Mouse (Mus musculus) kidney, embryonic 14.5 days (tissue): ENCODE measurements around the gene Ss18l1. TPM values are rescaled to one million over a fixed set of nuclear protein-coding genes. Genes with fewer than 3 reads are reported as not detected.

Experiments
- ATAC-seq: fragments of 200-750 bp; cut with Nextera tagmentation; 2 replicates; pipeline ENCODE4 v1.8.0; 2017; ENCODE audit warnings: moderate number of reproducible peaks, mild to moderate bottlenecking, moderate TSS enrichment, moderate library complexity; ENCODE audit not compliant: low FRiP score, low TSS enrichment
- H3K27ac ChIP-seq: fragments of 300-500 bp; sonication (generic); 2 replicates; pipeline ENCODE4 v1.5.1; 2014; ENCODE audit warnings: low read depth, mild to moderate bottlenecking, low read length, moderate library complexity, mixed read lengths
- H3K27me3 ChIP-seq: fragments of 300-500 bp; sonication (generic); 2 replicates; pipeline ENCODE4 v1.6.1; 2014; ENCODE audit warnings: mild to moderate bottlenecking, low read length; ENCODE audit not compliant: control insufficient read depth, insufficient read depth
- H3K36me3 ChIP-seq: fragments of 300-500 bp; sonication (generic); 2 replicates; pipeline ENCODE4 v1.6.1; 2014; ENCODE audit warnings: low read length, mixed read lengths; ENCODE audit not compliant: control insufficient read depth, insufficient read depth
- H3K4me1 ChIP-seq: fragments of 300-500 bp; sonication (generic); 2 replicates; pipeline ENCODE4 v1.6.1; 2014; ENCODE audit warnings: low read length, mixed read lengths; ENCODE audit not compliant: control insufficient read depth, insufficient read depth
- H3K4me2 ChIP-seq: fragments of 300-500 bp; sonication (generic); replicated peaks from 2 replicates; pipeline ENCODE4 v1.6.1; 2014; ENCODE audit warnings: low read depth, mild to moderate bottlenecking, low read length
- H3K4me3 ChIP-seq: fragments of 300-500 bp; sonication (generic); 2 replicates; pipeline ENCODE4 v1.5.1; 2014; ENCODE audit warnings: mild to moderate bottlenecking, low read length
- H3K9ac ChIP-seq: fragments of 300-500 bp; sonication (generic); 2 replicates; pipeline ENCODE4 v1.6.1; 2014; ENCODE audit warnings: low read depth, mild to moderate bottlenecking, low read length, moderate library complexity
- H3K9me3 ChIP-seq: fragments of 300-500 bp; sonication (generic); 2 replicates; pipeline ENCODE4 v1.6.1; 2016; ENCODE audit warnings: low read length; ENCODE audit not compliant: control insufficient read depth
- WGBS: fragments of 180-500 bp; shearing (Covaris S2); extraction: QIAGEN DNeasy Blood & Tissue Kit; methylation state at CpG from one replicate; pipeline ENCODE4 v1.1.7; 2014; 5-methylcytosine and 5-hydroxymethylcytosine counted together
- polyA plus RNA-seq: library from polyadenylated mRNA; unstranded; fragments of >200 nt; fragmentation: Nextera tagmentation; extraction: Ambion mirVana; gene quantifications from 2 replicates; pipeline ENCODE4 v1.2.1, GENCODE M21; 2014

Gene Ss18l1
- polyA plus RNA-seq, 1 experiment from 2014 or later, result 6.9 TPM

GRCm38 (mm10) chr2:180072886-180073285, 30.6 kb downstream of the Ss18l1 start:
- Histone ChIP-seq H3K27ac (no peak overlapping the region), H3K4me2 (no peak overlapping the region), H3K27me3 (no peaks in the 10 kb centered on the region), H3K4me3 (no peak overlapping the region), H3K4me1 (peaks cover 7% of the 10 kb centered on the region), H3K36me3 (peaks cover 14% of the 10 kb centered on the region; the same call in 1 of the 2 replicates), H3K9me3 (no peaks in the 10 kb centered on the region), H3K9ac (no peak overlapping the region)
- ATAC-seq, result no peak
- 94% methylated on average over 7 of the region's 7 CpGs for WGBS

DNA sequence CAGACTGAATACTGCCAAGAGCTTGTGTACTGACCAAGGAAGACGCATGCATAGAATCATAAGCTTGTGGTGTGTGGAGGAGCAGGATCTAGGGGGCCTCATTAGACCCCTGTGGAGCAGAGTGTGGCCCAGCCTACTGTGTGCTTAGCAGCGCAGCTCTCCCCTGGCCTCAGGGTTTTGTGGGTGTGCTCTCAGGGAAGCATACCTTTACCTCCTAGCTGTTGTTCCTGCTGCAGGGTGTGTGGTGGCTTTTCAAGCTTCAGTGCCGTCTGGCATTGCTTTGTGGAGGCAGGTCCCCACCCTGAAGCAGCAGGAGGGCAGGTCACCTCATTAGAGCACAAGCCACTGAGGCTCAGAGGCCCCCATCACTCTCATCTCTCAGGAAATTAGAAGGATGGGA, 35.3 kb downstream of the Ss18l1 start:
- no peak overlapping the region for H3K9ac ChIP-seq
- no peak overlapping the region for H3K4me2 ChIP-seq
- no peak overlapping the region for H3K4me3 ChIP-seq
- WGBS, result 70% methylated on average over 3 of the region's 3 CpGs
- peaks cover 18% of the 10 kb centered on the region; the same call in 1 of the 2 replicates for H3K36me3 ChIP-seq
- no peaks in the 10 kb centered on the region for H3K9me3 ChIP-seq
- H3K4me1 ChIP-seq, result no peaks in the 10 kb centered on the region
- H3K27me3 ChIP-seq, result no peaks in the 10 kb centered on the region
- H3K27ac ChIP-seq, result no peak overlapping the region
- no peak for ATAC-seq

DNA sequence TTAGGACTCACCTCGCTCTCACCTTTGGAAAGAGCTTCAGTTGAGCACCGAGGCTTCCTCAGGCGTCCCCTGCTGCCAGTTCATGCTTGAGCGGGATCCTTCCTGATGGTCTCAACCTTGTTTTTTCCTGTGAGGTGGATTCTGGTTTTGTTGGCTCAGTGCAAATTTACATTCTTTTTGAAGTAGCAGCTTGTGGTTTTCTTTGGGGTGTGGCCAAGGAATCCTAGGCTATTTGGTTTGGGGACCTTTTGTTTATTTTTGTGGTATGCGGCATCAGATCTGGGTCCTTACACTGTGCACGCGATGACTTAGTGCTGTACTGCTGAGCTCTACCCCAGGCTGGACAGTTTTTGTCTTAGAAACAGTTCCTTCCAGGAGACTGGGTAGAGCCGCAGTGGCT, 38.4 kb downstream of the Ss18l1 start:
- no peak overlapping the region for H3K4me2 ChIP-seq
- H3K9ac ChIP-seq, result no peak overlapping the region
- no peaks in the 10 kb centered on the region for H3K9me3 ChIP-seq
- peaks cover 19% of the 10 kb centered on the region for H3K36me3 ChIP-seq
- H3K27me3 ChIP-seq, result no peaks in the 10 kb centered on the region
- 86% methylated on average over 8 of the region's 8 CpGs for WGBS
- H3K27ac ChIP-seq, result no peak overlapping the region
- H3K4me1 ChIP-seq, result 0 out of 2 replicates have a peak, but pooled peaks cover 6% of the 10 kb centered on the region
- no peak for ATAC-seq
- no peak overlapping the region for H3K4me3 ChIP-seq

DNA sequence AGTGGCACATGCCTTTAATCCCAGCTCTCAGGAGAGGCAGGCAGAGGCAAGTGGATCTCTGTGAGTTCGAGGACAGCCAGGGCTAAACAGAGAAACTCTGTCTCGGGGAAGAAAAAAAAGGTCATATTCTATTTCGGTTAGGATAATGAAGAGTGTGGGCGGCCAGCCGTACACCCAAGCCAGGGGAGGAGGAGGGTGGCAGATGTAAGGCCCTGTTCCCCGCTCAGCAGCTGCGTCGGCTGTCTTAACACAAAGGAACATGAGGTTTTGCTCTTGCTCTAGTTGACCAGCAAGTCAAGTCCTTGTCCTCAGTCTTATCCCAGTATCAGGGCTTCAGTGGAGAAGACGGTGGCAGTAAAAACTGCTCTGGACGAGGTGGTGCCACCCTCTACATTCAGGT, 40.8 kb downstream of the Ss18l1 start:
- ATAC-seq, result no peak
- H3K27ac ChIP-seq, result no peak overlapping the region
- H3K9ac ChIP-seq, result no peak overlapping the region
- H3K36me3 ChIP-seq, result peaks cover 11% of the 10 kb centered on the region
- H3K4me1 ChIP-seq, result 0 out of 2 replicates have a peak, but pooled peaks cover 13% of the 10 kb centered on the region
- 70% methylated on average over 10 of the region's 10 CpGs for WGBS
- H3K4me3 ChIP-seq, result no peak overlapping the region
- H3K9me3 ChIP-seq, result no peaks in the 10 kb centered on the region
- H3K27me3 ChIP-seq, result no peaks in the 10 kb centered on the region
- H3K4me2 ChIP-seq, result no peak overlapping the region

GRCm38 (mm10) chr2:180084565-180084964, 42.3 kb downstream of the Ss18l1 start:
- Histone ChIP-seq H3K4me2 (no peak overlapping the region), H3K36me3 (peaks cover 4% of the 10 kb centered on the region), H3K9ac (no peak overlapping the region), H3K27ac (no peak overlapping the region), H3K9me3 (no peaks in the 10 kb centered on the region), H3K27me3 (no peaks in the 10 kb centered on the region), H3K4me3 (no peak overlapping the region), H3K4me1 (0 out of 2 replicates have a peak, but pooled peaks cover 13% of the 10 kb centered on the region)
- ATAC-seq, result no peak
- 17% methylated on average over 3 of the region's 3 CpGs for WGBS

- Histone ChIP-seq H3K9me3 (no peaks in the 10 kb centered on the region), H3K4me3 (no peak overlapping the region), H3K27ac (no peak overlapping the region), H3K9ac (no peak overlapping the region), H3K36me3 (peaks cover 4% of the 10 kb centered on the region), H3K4me2 (no peak overlapping the region), H3K27me3 (no peaks in the 10 kb centered on the region), H3K4me1 (0 out of 2 replicates have a peak, but pooled peaks cover 13% of the 10 kb centered on the region)
- no peak for ATAC-seq
- WGBS, result 47% methylated on average over 16 of the region's 16 CpGs
These were observed 43.8 kb downstream of the Ss18l1 start for GRCm38 (mm10) chr2:180085926-180086636.

DNA sequence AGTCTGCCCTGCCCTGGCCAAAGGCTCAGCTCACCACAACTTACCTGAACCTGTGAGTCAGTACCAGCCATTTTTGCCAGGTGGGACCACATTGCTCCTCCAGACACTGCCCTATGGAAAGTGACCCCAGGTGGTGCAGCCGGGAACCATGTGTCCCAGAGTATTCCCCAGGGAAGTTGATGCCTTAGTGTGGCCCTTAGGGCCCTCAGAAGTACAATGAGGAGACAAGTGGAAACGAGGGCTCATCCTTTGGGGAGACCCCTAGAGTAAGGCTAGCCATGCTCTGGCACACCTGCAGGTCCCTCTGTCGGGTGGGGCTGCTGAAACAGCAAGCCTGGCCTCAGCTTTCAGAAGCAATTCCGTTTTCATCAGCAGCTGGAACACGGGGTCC, 44.3 kb downstream of the Ss18l1 start:
- Histone ChIP-seq H3K9ac (no peak overlapping the region), H3K27me3 (no peaks in the 10 kb centered on the region), H3K4me3 (no peak overlapping the region), H3K9me3 (no peaks in the 10 kb centered on the region), H3K36me3 (peaks cover 4% of the 10 kb centered on the region), H3K4me1 (0 out of 2 replicates have a peak, but pooled peaks cover 13% of the 10 kb centered on the region), H3K4me2 (no peak overlapping the region), H3K27ac (no peak overlapping the region)
- 81% methylated on average over 5 of the region's 5 CpGs for WGBS
- ATAC-seq, result no peak

DNA sequence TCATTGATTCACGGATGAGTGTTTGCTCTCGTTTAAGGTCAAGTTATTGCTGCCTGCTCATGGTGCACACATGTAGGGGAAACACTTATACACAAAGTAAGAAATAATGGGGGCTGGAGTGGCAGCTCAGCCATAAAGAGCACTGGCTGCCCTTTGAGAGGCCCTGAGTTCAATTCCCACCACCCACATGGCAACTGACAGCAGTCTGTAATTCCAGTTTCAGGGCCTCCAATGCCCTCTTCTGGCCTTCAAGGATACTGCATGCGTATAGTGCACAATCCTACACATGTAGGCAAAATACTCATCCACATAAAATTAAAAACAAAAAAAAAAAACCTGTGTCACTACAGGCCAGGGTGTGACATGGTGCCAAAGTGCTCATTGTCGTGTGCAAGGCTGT, 45.2 kb downstream of the Ss18l1 start:
- H3K4me3 ChIP-seq, result no peak overlapping the region
- no peaks in the 10 kb centered on the region for H3K27me3 ChIP-seq
- H3K27ac ChIP-seq, result no peak overlapping the region
- no peak for ATAC-seq
- WGBS, result 86% methylated on average over 4 of the region's 4 CpGs
- no peak overlapping the region for H3K9ac ChIP-seq
- H3K4me1 ChIP-seq, result 0 out of 2 replicates have a peak, but pooled peaks cover 13% of the 10 kb centered on the region
- no peaks in the 10 kb centered on the region for H3K9me3 ChIP-seq
- H3K4me2 ChIP-seq, result no peak overlapping the region
- peaks cover 4% of the 10 kb centered on the region for H3K36me3 ChIP-seq

DNA sequence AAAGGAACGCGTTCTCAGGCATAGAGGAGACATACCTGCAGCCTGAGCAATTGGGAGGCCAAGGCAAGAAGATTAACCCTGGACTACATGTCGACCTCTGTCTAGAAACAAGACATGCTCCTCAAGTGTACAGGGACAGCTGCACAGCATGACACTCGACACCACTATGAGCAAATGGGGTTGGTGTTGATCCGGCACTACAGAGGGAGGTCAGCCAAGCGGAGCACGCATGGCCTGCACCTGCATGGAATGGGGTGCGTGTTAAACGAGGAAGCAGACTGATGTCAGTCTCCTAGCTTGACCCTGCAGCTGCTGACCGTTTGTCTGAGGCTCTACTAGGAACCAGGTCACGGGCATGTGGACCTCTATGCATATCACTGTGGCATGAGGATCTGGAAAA, 48.0 kb downstream of the Ss18l1 start:
- Histone ChIP-seq H3K27ac (no peak overlapping the region), H3K4me1 (0 out of 2 replicates have a peak, but pooled peaks cover 7% of the 10 kb centered on the region), H3K9ac (no peak overlapping the region), H3K36me3 (peaks cover 4% of the 10 kb centered on the region), H3K27me3 (no peaks in the 10 kb centered on the region), H3K9me3 (no peaks in the 10 kb centered on the region), H3K4me3 (no peak overlapping the region), H3K4me2 (no peak overlapping the region)
- 30% methylated on average over 11 of the region's 11 CpGs for WGBS
- ATAC-seq, result peak; percentile 50; the same call in 1 of the 2 replicates
